Mouse (Mus musculus) embryonic fibroblast, embryonic 13.5 days (primary cell): ENCODE results near the gene Dph5.

Experiments used
- CTCF ChIP-seq: IDR thresholded peaks from 2 replicates; pipeline ENCODE4 v1.5.1; 2011; ENCODE audit warnings: mild to moderate bottlenecking, control low read depth, low read length, moderate library complexity, borderline replicate concordance; ENCODE audit not compliant: insufficient read depth
- POLR2A ChIP-seq: IDR thresholded peaks from 2 replicates; pipeline ENCODE4 v1.6.1; 2011; ENCODE audit warnings: low read depth, mild to moderate bottlenecking, control low read depth, low read length, moderate library complexity

DNA sequence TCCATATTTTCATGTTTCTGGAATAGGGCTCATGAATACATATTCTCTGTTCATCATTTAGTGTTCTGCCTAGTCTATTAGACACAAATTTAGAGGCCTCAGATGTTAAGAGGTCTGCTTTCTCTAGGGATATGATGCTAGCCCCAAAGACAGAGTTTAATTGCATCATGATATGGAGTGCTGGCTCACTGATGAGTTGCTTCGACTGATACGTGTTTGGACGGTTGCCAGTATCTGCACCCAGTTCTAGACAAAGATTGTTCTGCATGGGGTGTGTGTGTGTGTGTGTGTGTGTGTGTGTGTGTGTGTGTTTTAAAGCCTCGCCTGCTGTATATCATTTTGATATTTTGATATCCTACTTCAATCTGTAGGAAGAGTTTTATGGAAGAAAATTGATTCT is 4.7 kb downstream of the Dph5 start:
- TF ChIP-seq CTCF (no peak), POLR2A (no peak)
